Mouse (Mus musculus) ES-CJ7 (cell line): ENCODE data around the gene Gm42742.
A peak's percentile ranks its signal among the peaks of the same experiment; 100 is the strongest.

Source experiments
- DNase-seq: peaks from one replicate; pipeline ENCODE4 v3.0.0; 2011; ENCODE audit warnings: low read depth, low spot score

Gene Gm42742

DNA sequence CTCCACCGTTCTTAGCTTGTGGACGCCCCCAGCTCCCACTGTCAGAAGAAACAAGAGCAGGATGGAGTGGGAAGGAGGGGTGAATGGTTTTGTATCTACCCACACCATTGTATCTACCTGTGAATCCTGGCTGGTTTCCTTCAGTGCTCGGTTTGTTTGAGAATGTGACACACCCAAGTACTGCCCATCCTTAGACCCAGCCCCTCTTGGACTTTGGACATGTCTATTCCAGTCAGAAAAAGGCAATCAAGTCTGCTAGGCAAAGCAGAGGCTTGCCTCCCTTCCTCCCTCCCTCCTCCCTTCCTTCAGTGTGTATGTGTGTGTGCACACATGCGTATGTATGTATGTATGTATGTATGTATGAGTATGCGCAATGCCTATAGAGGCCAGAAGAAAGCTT is 17.3 kb downstream of the Gm42742 start:
- peak; percentile 66 for DNase-seq

GRCm38 (mm10) chr7:126999568-126999967 is 21.3 kb downstream of the Gm42742 start:
- DNase-seq: no peak

GRCm38 (mm10) chr7:126996449-126996848 is 24.4 kb downstream of the Gm42742 start:
- DNase-seq: peak; percentile 50

DNA sequence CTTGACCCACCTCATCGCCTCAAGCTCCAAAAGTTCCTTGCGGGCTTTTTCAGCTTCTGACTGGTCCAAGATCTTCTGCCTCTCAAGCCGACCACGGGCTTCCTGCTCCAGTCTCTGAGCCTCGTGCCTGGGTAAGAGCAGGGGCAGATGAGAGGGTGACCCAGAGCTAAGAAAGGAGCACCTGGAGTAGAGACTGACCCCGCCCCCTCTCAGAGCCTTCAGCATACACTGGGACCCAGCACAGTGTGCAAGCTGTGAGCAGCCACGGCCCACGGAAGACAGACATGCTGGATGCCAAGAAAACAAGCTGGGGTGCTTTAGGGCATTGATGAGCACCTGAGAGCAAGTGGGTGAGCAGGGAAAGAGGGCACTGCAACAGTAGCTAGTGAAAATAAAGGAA is 32.1 kb downstream of the Gm42742 start:
- DNase-seq: no peak

DNA sequence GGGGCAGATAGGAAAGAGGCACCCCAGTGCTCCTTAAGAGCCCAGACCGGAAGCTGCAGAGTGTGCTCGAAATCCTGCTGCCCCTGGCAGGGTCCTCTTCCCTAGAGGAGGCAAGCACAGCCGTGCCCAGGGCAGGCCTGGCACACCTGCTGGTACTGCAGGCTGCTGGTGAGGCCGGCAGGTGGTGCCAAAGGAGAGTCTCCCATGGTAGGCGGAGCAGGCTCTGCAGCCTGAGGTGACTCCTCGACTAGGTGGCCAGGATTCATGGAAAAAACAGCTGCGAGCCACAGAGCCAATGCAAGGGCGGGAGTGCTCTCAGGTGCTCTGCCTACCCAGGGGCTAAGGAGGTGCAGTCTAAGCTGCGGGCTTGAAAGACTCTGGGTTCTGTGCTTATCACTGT is 34.6 kb downstream of the Gm42742 start:
- DNase-seq: peak; percentile 46

DNA sequence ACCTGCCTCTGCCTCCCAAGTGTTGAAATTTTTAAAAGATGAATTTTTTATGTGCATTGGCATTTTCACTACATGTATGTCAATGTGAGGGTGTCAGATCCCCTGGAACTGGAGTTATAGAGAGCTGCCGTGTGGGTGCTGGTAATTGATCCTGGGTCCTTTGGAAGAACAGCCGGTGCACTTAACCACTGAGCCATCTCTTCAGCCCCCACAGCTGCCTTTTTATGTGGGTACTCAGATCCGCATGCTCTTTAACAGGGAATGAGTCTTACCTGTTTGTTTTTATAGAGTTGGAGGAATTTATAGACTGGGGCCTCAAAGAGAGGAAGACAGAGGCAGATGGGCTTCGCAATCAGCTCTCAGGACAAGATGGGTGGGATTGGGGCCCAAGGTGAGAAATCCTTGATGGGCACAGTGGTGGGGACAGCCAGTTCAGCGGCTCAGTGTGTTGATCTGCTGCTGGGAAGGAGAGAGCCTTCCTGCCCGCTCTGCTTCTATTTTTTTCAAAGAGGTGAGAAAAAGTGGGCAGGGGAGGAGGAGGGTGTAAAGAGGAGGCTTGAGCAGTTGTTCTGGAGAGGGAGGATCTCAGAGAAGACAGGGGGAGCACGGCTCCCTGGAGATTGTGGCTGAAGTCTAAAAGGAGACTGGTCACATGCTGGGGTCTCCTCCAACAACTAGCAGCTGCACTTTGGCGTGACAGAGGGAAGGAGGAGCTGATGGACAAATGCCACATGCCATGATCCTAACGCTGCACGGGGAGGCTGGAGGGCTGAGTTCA is 36.0 kb downstream of the Gm42742 start:
- no peak for DNase-seq

GRCm38 (mm10) chr7:126983113-126983512 is 37.8 kb downstream of the Gm42742 start:
- DNase-seq: no peak

- no peak for DNase-seq
Measured at GRCm38 (mm10) chr7:126982054-126982453, 38.8 kb downstream of the Gm42742 start.

DNA sequence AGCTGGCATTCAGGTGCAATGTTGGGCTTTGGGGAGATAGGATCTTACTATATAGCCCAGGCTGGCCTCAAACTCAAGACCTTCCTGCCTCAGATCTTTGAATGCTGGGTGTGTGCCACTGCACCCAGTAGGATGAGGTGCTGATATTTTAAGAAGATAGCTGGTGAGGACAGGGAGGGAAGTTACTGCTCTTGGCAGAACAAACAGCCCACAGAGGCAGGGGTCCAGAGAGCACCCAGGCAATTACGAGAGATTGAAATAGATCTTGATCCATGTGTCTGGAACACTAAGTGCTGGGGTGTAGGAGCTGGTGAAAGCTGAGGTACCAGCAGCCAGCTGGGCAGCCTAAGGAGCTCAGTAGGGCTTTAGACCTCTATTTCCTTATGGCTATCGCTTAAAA is 39.3 kb downstream of the Gm42742 start:
- DNase-seq: no peak

DNA sequence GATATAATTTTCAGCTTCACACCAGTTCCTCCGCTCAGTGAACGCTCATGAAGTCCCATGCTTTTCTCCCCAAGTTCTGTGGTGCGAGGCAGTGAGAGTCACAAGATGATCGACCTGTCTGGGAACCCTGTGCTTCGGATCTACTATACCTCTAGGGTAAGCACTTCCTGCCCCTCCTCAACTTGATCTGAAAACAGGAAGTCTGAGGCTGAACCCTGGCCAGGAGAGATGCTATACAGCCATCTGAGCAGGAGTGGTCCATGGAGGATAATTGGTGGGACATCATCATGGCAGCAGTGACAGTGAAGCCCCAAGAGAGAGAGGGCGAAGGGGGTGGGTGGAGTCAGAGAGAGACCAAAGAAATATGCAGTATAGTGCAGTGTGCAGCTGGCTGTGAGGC is 42.1 kb downstream of the Gm42742 start:
- no peak for DNase-seq

DNA sequence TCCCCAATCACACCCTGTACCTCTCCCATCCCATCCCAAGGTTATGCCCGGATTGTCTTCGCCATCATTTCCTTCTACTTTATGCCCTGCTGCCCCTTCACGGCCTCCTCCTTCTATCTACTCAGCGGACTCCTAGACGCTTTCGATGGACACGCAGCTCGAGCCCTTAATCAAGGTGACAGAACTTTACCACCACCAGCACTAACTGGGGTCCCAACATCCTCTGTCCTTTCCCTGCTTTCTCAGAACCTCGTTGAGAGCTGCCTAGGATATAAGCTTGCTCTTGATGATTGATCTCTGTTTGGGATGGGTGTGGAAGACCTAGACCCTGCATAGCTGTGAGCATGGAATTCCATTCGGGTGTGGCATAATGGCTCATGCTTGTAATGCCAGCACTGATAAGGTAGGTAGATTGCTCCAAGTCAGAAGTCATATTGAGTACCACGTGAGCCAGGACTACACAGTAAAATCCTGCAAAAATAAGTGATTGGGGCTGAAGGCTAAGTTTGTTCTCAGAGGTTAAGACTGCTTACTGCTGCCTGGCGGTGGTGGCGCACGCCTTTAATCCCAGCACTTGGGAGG is 43.9 kb downstream of the Gm42742 start:
- peak; percentile 36 for DNase-seq

DNA sequence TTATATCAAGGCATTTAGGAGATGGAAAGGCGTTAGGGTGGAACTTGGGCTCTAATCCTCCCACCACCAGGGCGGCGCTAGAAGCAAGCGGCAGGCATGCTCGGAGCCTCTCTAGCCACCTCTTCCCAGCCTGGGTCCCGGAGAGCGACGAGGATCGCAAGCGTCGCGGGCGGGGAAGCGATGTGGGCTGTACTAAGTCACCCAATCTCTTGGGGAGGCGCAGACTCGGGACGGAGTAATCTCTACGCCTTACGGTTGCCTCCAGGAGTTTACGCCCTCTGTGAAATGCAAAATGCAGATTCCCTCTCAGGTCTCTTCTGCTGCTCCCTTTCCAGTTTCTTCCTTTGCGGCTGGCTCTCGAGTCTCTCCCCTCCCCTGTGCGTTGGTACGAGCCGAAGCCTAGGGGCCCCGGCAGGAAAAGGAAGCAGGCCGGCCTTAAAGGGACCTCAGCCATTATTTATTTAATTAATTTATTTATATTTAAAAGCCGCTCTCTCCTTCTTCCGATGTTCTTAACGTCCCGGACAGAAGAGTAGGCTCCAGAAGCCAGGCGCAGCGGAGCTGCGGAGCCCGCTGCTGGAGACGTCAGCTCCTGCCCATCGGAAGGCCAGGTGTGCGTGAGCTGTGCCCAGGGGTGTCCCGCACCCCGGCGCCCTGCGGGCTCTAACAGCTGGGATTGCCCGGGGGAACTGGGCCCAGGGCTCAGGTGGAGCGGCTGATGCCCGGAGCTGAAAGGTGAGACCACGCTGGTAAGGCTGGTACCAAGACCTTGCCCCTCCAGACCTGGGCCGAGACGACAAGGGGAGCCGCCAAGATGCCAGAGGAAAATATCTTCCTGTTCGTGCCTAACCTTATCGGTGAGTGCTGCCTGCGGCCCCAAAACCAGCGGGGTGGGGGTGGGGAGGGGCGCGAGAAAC is 44.7 kb downstream of the Gm42742 start, which contains the start of gene Cdiptos:
TSS of gene Cdiptos (minus strand) at position 149 of the 917 bp plus-strand sequence.
- peak; percentile 99 for DNase-seq

DNA sequence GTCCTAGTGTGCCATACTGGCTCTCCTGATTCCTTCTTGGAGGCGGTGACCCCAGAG is 45.2 kb downstream of the Gm42742 start, which contains the start of gene Cdipt:
TSS of gene Cdipt (plus strand) at position 22 of the 57 bp plus-strand sequence.
- DNase-seq: no peak

- no peak for DNase-seq
Measured at GRCm38 (mm10) chr7:126975493-126975892, 45.4 kb downstream of the Gm42742 start.

GRCm38 (mm10) chr7:126967361-126967760 is 53.5 kb downstream of the Gm42742 start:
- no peak for DNase-seq

DNA sequence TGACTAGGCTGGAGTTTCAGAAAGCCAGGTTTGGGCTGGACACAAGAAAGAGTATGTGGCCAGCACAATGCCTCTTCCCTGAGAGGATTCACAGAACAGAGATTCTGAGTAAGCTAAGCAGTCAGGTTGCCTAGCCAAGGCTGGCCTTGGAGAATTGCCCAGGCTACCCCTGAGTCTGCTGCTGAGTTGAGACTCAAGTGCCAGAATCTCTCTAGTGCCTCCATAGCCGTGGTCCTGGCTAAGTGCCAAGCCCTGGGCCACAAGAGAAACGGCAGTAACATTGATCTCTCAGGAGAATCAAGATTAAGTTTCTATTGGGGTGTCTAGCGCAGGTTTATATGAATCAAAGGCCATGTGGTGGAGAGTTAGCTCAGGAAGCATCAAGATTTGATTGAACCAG is 55.3 kb downstream of the Gm42742 start:
- DNase-seq: no peak
